Mouse (Mus musculus) CH12.LX (cell line): ENCODE results near the gene Slit2. TPM values are rescaled to one million over a fixed set of nuclear protein-coding genes. Genes with fewer than 3 reads are reported as not detected.

Experiments used
- DNase-seq: peaks from one replicate; pipeline ENCODE4 v3.0.0-alpha.2; 2013; ENCODE audit errors: extremely low read depth
- H3K27ac ChIP-seq: 2 replicates; pipeline ENCODE4 v1.5.1; 2012; ENCODE audit warnings: low read depth, mild to moderate bottlenecking, control low read depth, moderate library complexity; ENCODE audit not compliant: insufficient read depth
- H3K27me3 ChIP-seq: replicated peaks from 2 replicates; pipeline ENCODE3; 2012; ENCODE audit warnings: inconsistent platforms
- H3K36me3 ChIP-seq, 2 experiments: replicated peaks in 1 of 2; 2 replicates each; pipeline versions ENCODE3 to v1.6.1; 2012; ENCODE audit warnings: inconsistent platforms in 1 of 2, low read length in 1 of 2, mild to moderate bottlenecking in 1 of 2, mixed read lengths in 1 of 2, moderate library complexity in 1 of 2; ENCODE audit not compliant: control insufficient read depth in 1 of 2, insufficient read depth in 1 of 2
- H3K4me1 ChIP-seq, 2 experiments: 2 replicates each; pipeline ENCODE4 v1.6.1; 2012; ENCODE audit warnings: inconsistent platforms in 1 of 2, moderate library complexity in 1 of 2; ENCODE audit not compliant: insufficient read depth in 2 of 2, control insufficient read depth in 1 of 2
- H3K4me2 ChIP-seq: 2 replicates; pipeline ENCODE4 v1.6.1; 2012; ENCODE audit warnings: low read depth, mild to moderate bottlenecking, control low read depth; ENCODE audit not compliant: poor library complexity, insufficient read depth, severe bottlenecking
- H3K4me3 ChIP-seq, 3 experiments: fragments of 150-350 bp in 1 of 3; sonication (generic) in 1 of 3; replicated peaks in 1 of 3; 2 replicates each; pipeline versions ENCODE3 to v1.5.1; 2011 to 2012; ENCODE audit warnings: low read depth in 2 of 3, low read length in 2 of 3, mild to moderate bottlenecking in 2 of 3, moderate library complexity in 2 of 3, control low read depth in 1 of 3, improper control_type of control experiment in 1 of 3, inconsistent platforms in 1 of 3, mixed read lengths in 1 of 3; ENCODE audit not compliant: poor library complexity in 1 of 3
- H3K79me2 ChIP-seq: replicated peaks from 2 replicates; pipeline ENCODE4 v1.6.1; 2012; ENCODE audit warnings: mild to moderate bottlenecking, moderate library complexity; ENCODE audit not compliant: control insufficient read depth, poor library complexity, insufficient read depth, severe bottlenecking; ENCODE audit errors: extremely low read depth
- H3K9ac ChIP-seq: 2 replicates; pipeline ENCODE4 v1.6.1; 2012; ENCODE audit warnings: low read depth, mild to moderate bottlenecking, control low read depth, moderate library complexity; ENCODE audit not compliant: insufficient read depth
- H3K9me3 ChIP-seq: replicated peaks from 2 replicates; pipeline ENCODE3; 2012; ENCODE audit warnings: low read length, inconsistent platforms, mixed read lengths
- CHD1 ChIP-seq: IDR thresholded peaks from 2 replicates; pipeline ENCODE4 v1.6.1; 2012; ENCODE audit warnings: low read depth, low read length, improper control_type of control experiment, inconsistent platforms
- E2F4 ChIP-seq: IDR thresholded peaks from 2 replicates; pipeline ENCODE4 v1.6.1; 2011; ENCODE audit warnings: low read depth, low read length, improper control_type of control experiment; ENCODE audit not compliant: insufficient replicate concordance
- ELF1 ChIP-seq: IDR thresholded peaks from 2 replicates; pipeline ENCODE4 v1.6.1; 2014; ENCODE audit warnings: low read depth, mild to moderate bottlenecking, inconsistent platforms, low read length, improper control_type of control experiment
- EP300 ChIP-seq: IDR thresholded peaks from 2 replicates; pipeline ENCODE4 v1.6.1; 2011; ENCODE audit warnings: low read length, improper control_type of control experiment
- GABPA ChIP-seq: IDR thresholded peaks from 2 replicates; pipeline ENCODE4 v1.6.1; 2012; ENCODE audit warnings: low read depth, low read length, improper control_type of control experiment, inconsistent platforms; ENCODE audit not compliant: insufficient replicate concordance
- HCFC1 ChIP-seq: IDR thresholded peaks from 2 replicates; pipeline ENCODE4 v1.6.1; 2012; ENCODE audit warnings: low read depth, mild to moderate bottlenecking, inconsistent platforms, low read length, improper control_type of control experiment
- IRF4 ChIP-seq: IDR thresholded peaks from 2 replicates; pipeline ENCODE4 v1.6.1; 2014; ENCODE audit warnings: low read depth, mild to moderate bottlenecking, inconsistent platforms, low read length, improper control_type of control experiment
- JUN ChIP-seq: IDR thresholded peaks from 2 replicates; pipeline ENCODE4 v1.6.1; 2011; ENCODE audit warnings: low read depth, mild to moderate bottlenecking, low read length, improper control_type of control experiment, moderate library complexity; ENCODE audit not compliant: insufficient read depth
- JUND ChIP-seq: conservative IDR thresholded peaks from 2 replicates; pipeline ENCODE4 v1.6.1; 2011; ENCODE audit warnings: low read depth, low read length, improper control_type of control experiment
- KAT2A ChIP-seq: IDR thresholded peaks from 2 replicates; pipeline ENCODE4 v1.6.1; 2012; ENCODE audit warnings: low read length, improper control_type of control experiment, inconsistent platforms; ENCODE audit not compliant: insufficient replicate concordance
- MAX ChIP-seq: IDR thresholded peaks from 2 replicates; pipeline ENCODE4 v1.6.1; 2011; ENCODE audit warnings: low read length, improper control_type of control experiment
- MAZ ChIP-seq: IDR thresholded peaks from 2 replicates; pipeline ENCODE4 v1.6.1; 2012; ENCODE audit warnings: low read depth, mild to moderate bottlenecking, inconsistent platforms, low read length, improper control_type of control experiment, moderate library complexity
- MXI1 ChIP-seq: IDR thresholded peaks from 2 replicates; pipeline ENCODE4 v1.6.1; 2011; ENCODE audit warnings: mild to moderate bottlenecking, low read depth, low read length, improper control_type of control experiment
- MYC ChIP-seq: IDR thresholded peaks from 2 replicates; pipeline ENCODE4 v1.6.1; 2011; ENCODE audit warnings: low read depth, mild to moderate bottlenecking, improper control_type of control experiment, low read length
- NELFE ChIP-seq: IDR thresholded peaks from 2 replicates; pipeline ENCODE4 v1.6.1; 2011; ENCODE audit warnings: low read depth, low read length, improper control_type of control experiment
- PAX5 ChIP-seq: IDR thresholded peaks from 2 replicates; pipeline ENCODE4 v1.6.1; 2012; ENCODE audit warnings: low read length, inconsistent platforms, mixed read lengths
- RCOR1 ChIP-seq: conservative IDR thresholded peaks from 2 replicates; pipeline ENCODE4 v1.6.1; 2012; ENCODE audit warnings: low read depth, mild to moderate bottlenecking, inconsistent platforms, low read length, improper control_type of control experiment
- SMC3 ChIP-seq: IDR thresholded peaks from 2 replicates; pipeline ENCODE4 v1.6.1; 2011; ENCODE audit warnings: low read depth, low read length, improper control_type of control experiment
- TBP ChIP-seq: conservative IDR thresholded peaks from 2 replicates; pipeline ENCODE4 v1.6.1; 2011; ENCODE audit warnings: low read depth, low read length, improper control_type of control experiment
- TCF12 ChIP-seq: IDR thresholded peaks from 2 replicates; pipeline ENCODE4 v1.6.1; 2014; ENCODE audit warnings: low read depth, mild to moderate bottlenecking, inconsistent platforms, low read length, improper control_type of control experiment
- UBTF ChIP-seq: IDR thresholded peaks from 2 replicates; pipeline ENCODE4 v1.6.1; 2012; ENCODE audit warnings: low read depth, mild to moderate bottlenecking, inconsistent platforms, low read length, improper control_type of control experiment, moderate library complexity
- ZC3H11A ChIP-seq: IDR thresholded peaks from 2 replicates; pipeline ENCODE4 v1.6.1; 2012; ENCODE audit warnings: low read depth, mild to moderate bottlenecking, inconsistent platforms, low read length, improper control_type of control experiment
- ZMIZ1 ChIP-seq: IDR thresholded peaks from 2 replicates; pipeline ENCODE4 v1.6.1; 2012; ENCODE audit warnings: low read depth, mild to moderate bottlenecking, inconsistent platforms, low read length, improper control_type of control experiment
- dilution Hi-C: fragments of 300-500 bp; cut with MboI; formaldehyde crosslinking; loops from 2 replicates; pipeline ENCODE4 v1.14.3; 2020; ENCODE audit warnings: low sequenced_read_pairs; ENCODE audit not compliant: extremely low pct_unique_long_range_greater_than_20kb, extremely low pct_ligation_motif_present
- in situ Hi-C: fragments of 300-500 bp; cut with MboI; formaldehyde crosslinking; loops from 3 replicates; pipeline ENCODE4 v1.14.3; 2019; ENCODE audit warnings: low sequenced_read_pairs, low pct_ligation_motif_present, low pct_unique_long_range_greater_than_20kb, mixed read lengths
- polyA plus RNA-seq: library from polyadenylated mRNA; unstranded; fragments of >175 nt; gene quantifications from 2 replicates; pipeline ENCODE4 v1.2.1, GENCODE M21; 2012; ENCODE audit warnings: low read depth; ENCODE audit not compliant: insufficient read length
- total RNA-seq, 2 experiments: library from RNA; depleted of rRNA; stranded (reverse); fragments of 300-350 nt in 1 of 2; fragments of >200 nt in 1 of 2; gene quantifications; 2 replicates each; pipeline ENCODE4 v1.2.3; 2012 to 2014

Gene Slit2
- total and polyA plus RNA-seq, 3 experiments: 0.04 to 0.20 (median 0.17) TPM

- Histone ChIP-seq H3K79me2 (no peaks in the 10 kb centered on the region), H3K9ac (no peak overlapping the region), H3K4me1 (no peaks in the 10 kb centered on the region), H3K4me3 (no peak overlapping the region), H3K36me3 (no peaks in the 10 kb centered on the region), H3K27me3 (no peaks in the 10 kb centered on the region), H3K9me3 (no peaks in the 10 kb centered on the region), H3K4me2 (no peak overlapping the region), H3K27ac (no peak overlapping the region)
- in situ Hi-C loops: no loop called here
- TF ChIP-seq MAX (no peak), TCF12 (no peak), RCOR1 (no peak), MXI1 (no peak), CHD1 (no peak), GABPA (no peak)
- no peak for DNase-seq
- dilution Hi-C loops: no loop called here
Observed at GRCm38 (mm10) chr5:48225500-48225899, 242.6 kb downstream of the Slit2 start.

DNA sequence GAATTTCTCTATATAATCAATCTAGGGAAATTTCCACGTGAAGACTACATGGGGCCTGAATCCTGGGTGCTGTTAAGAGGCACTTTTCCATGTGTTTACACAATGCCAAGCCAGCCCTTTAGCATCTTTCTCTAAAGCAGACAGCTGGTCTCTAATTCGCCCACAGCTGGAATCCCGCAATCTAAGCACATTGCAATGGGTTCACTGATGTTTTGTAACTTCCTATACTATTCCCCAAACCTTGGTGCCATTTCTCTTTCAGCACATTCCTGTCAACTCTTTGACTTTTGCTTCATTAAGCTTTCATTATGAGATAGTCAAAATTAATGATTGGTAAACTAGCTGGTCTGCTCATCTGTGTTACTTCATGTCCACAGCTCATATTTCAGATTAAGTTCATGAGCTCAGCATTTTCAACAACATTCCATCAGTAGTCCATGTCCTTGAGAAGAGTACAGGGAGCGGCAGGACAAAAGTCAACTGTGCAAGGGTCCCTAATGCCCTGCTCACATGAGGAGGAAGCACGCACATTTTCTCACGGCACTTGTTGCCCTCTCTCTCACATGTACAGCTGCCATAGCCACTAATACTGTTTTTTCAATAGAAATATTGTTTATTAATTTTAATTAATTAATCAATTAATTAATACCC, 247.6 kb downstream of the Slit2 start:
- in situ Hi-C loops (no loop called here), dilution Hi-C loops (no loop called here)
- TF ChIP-seq SMC3 (no peak), GABPA (no peak), MXI1 (no peak), E2F4 (no peak), JUND (no peak)
- no peak for DNase-seq
- Histone ChIP-seq H3K36me3 (no peaks in the 10 kb centered on the region), H3K4me1 (no peaks in the 10 kb centered on the region), H3K4me3 (no peak overlapping the region), H3K79me2 (no peaks in the 10 kb centered on the region), H3K9ac (no peak overlapping the region), H3K27me3 (no peaks in the 10 kb centered on the region), H3K9me3 (no peaks in the 10 kb centered on the region), H3K4me2 (no peak overlapping the region), H3K27ac (no peak overlapping the region)

- DNase-seq: no peak
- TF ChIP-seq EP300: no peak
- no peak for TF ChIP-seq KAT2A
- TF ChIP-seq JUN: no peak
- no peak for TF ChIP-seq ZMIZ1
- no peak for TF ChIP-seq GABPA
- no peak for TF ChIP-seq NELFE
- no peak for TF ChIP-seq RCOR1
- TF ChIP-seq ZC3H11A: no peak
- TF ChIP-seq ELF1: no peak
- no peak for TF ChIP-seq PAX5
- TF ChIP-seq TBP: no peak
- no peak for TF ChIP-seq MYC
- no peak for TF ChIP-seq SMC3
- no peak for TF ChIP-seq TCF12
- no peak for TF ChIP-seq HCFC1
- TF ChIP-seq UBTF: no peak
- TF ChIP-seq MAZ: no peak
- no peak for TF ChIP-seq IRF4
- Histone ChIP-seq H3K79me2 (no peaks in the 10 kb centered on the region), H3K9ac (no peak overlapping the region), H3K27me3 (no peaks in the 10 kb centered on the region), H3K4me1 (no peaks in the 10 kb centered on the region), H3K4me2 (no peak overlapping the region), H3K36me3 (no peaks in the 10 kb centered on the region), H3K4me3 (no peak overlapping the region), H3K9me3 (no peaks in the 10 kb centered on the region), H3K27ac (no peak overlapping the region)
- in situ Hi-C loops: no loop called here
- dilution Hi-C loops: no loop called here
Observed at GRCm38 (mm10) chr5:48234728-48235127, 251.8 kb downstream of the Slit2 start.
